Mouse (Mus musculus) embryonic facial prominence, embryonic 12.5 days (tissue): ENCODE results near the gene Kcng4. TPM values are rescaled to one million over a fixed set of nuclear protein-coding genes. Genes with fewer than 3 reads are reported as not detected.
A peak's percentile ranks its signal among the peaks of the same experiment; 100 is the strongest.

Experiments
- ATAC-seq: fragments of 200-750 bp; cut with Nextera tagmentation; 2 replicates; pipeline ENCODE4 v1.8.0; 2017; ENCODE audit not compliant: insufficient number of reproducible peaks, insufficient read depth, low FRiP score, low TSS enrichment
- H3K27ac ChIP-seq: fragments of 300-500 bp; sonication (generic); 2 replicates; pipeline ENCODE4 v1.5.1; 2016; ENCODE audit warnings: mild to moderate bottlenecking
- H3K27me3 ChIP-seq: fragments of 300-500 bp; sonication (generic); 2 replicates; pipeline ENCODE4 v1.6.1; 2016; ENCODE audit warnings: mild to moderate bottlenecking, moderate library complexity
- H3K36me3 ChIP-seq: fragments of 300-500 bp; sonication (generic); 2 replicates; pipeline ENCODE4 v1.6.1; 2016; ENCODE audit warnings: mild to moderate bottlenecking
- H3K4me1 ChIP-seq: fragments of 300-500 bp; sonication (generic); 2 replicates; pipeline ENCODE4 v1.6.1; 2016
- H3K4me2 ChIP-seq: fragments of 300-500 bp; sonication (generic); replicated peaks from 2 replicates; pipeline ENCODE4 v1.6.1; 2016; ENCODE audit warnings: mild to moderate bottlenecking, moderate library complexity
- H3K4me3 ChIP-seq: fragments of 300-500 bp; sonication (generic); 2 replicates; pipeline ENCODE4 v1.5.1; 2016; ENCODE audit warnings: mild to moderate bottlenecking
- H3K9ac ChIP-seq: fragments of 300-500 bp; sonication (generic); 2 replicates; pipeline ENCODE4 v1.6.1; 2016; ENCODE audit warnings: mild to moderate bottlenecking, moderate library complexity
- H3K9me3 ChIP-seq: fragments of 300-500 bp; sonication (generic); 2 replicates; pipeline ENCODE4 v1.6.1; 2016; ENCODE audit warnings: mild to moderate bottlenecking, moderate library complexity
- WGBS: fragments of 180-500 bp; shearing (Covaris S2); methylation state at CpG from one replicate; pipeline ENCODE4 v1.1.7; 2016; 5-methylcytosine and 5-hydroxymethylcytosine counted together
- polyA plus RNA-seq: library from polyadenylated mRNA; unstranded; fragments of >200 nt; fragmentation: Nextera tagmentation; extraction: Ambion mirVana; gene quantifications from 2 replicates; pipeline ENCODE4 v1.2.1, GENCODE M21; 2016

Kcng4 gene
- polyA plus RNA-seq, 1 experiment from 2014 or later, result 0.08 TPM

DNA sequence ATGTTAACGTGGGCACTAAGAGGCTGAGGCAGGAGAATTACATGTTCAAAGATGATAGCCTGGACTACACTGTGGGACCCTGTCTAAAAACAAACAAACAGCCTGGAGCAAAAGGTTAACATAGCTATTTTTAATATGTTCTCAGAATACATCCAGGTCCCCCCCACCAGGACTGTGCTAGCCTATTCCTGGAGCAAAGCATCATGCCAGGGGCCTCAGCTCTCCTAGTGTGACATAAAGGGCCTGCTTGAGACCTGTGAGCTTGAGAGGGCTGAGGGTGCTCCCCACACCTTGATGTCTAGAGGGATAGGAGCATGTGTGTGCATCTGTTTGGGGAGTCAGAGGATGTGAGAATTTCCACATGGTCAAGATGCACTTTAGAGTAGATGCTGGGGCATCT, 11.7 kb downstream of the Kcng4 start:
- Histone ChIP-seq H3K4me2 (no peak overlapping the region), H3K4me3 (no peak overlapping the region), H3K27ac (no peak overlapping the region), H3K36me3 (no peaks in the 10 kb centered on the region), H3K9ac (no peak overlapping the region), H3K27me3 (no peaks in the 10 kb centered on the region), H3K9me3 (no peaks in the 10 kb centered on the region), H3K4me1 (peaks cover 11% of the 10 kb centered on the region)
- WGBS, result 95% methylated on average over 1 of the region's 1 CpGs
- no peak for ATAC-seq

DNA sequence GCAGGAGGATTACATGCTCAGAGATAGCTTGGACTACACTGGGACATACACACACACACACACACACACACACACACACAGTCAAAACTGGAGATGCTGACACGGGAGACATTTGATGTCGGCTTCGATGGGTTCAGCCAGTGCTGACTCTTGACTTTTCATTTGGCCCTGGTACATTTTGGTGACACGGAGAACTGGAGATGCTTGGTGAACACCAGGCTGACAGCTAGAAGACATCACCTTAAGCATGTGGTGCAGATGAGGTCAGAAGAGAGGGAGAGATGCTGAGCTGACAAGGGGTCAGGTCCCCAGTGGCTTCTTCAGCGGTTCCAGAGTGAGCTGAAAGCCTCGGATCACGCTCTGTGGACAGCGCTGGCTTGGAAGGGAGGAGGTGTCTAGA, 12.4 kb downstream of the Kcng4 start:
- peaks cover 6% of the 10 kb centered on the region for H3K4me1 ChIP-seq
- 78% methylated on average over 8 of the region's 8 CpGs for WGBS
- H3K4me2 ChIP-seq, result no peak overlapping the region
- H3K9me3 ChIP-seq, result no peaks in the 10 kb centered on the region
- no peaks in the 10 kb centered on the region for H3K27me3 ChIP-seq
- H3K36me3 ChIP-seq, result no peaks in the 10 kb centered on the region
- H3K9ac ChIP-seq, result no peak overlapping the region
- no peak for ATAC-seq
- no peak overlapping the region for H3K27ac ChIP-seq
- no peak overlapping the region for H3K4me3 ChIP-seq

DNA sequence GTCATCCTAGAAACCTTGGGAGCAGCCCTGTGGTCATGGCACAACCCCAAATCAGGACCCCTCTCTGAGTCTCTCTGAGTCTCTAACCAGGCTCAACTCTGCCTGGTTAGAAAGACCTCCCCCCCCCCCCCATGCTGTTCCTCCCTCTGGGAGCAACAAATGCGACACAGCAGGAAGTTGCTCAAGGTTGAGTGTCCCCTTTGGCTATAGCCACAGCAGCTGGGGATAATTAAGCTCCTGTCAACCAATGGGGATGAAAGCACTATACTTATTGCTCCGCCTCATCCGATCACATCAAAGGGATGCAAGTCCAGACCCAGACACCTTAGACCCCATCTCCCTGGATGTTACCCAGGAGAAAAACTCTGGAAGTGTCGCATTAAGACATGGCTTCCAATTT, 12.9 kb downstream of the Kcng4 start:
- WGBS, result 42% methylated on average over 4 of the region's 4 CpGs
- Histone ChIP-seq H3K27ac (no peak overlapping the region), H3K36me3 (no peaks in the 10 kb centered on the region), H3K27me3 (no peaks in the 10 kb centered on the region), H3K4me1 (peaks cover 1% of the 10 kb centered on the region; the same call in 1 of the 2 replicates), H3K9me3 (no peaks in the 10 kb centered on the region), H3K4me2 (no peak overlapping the region), H3K9ac (no peak overlapping the region), H3K4me3 (no peak overlapping the region)
- no peak for ATAC-seq

DNA sequence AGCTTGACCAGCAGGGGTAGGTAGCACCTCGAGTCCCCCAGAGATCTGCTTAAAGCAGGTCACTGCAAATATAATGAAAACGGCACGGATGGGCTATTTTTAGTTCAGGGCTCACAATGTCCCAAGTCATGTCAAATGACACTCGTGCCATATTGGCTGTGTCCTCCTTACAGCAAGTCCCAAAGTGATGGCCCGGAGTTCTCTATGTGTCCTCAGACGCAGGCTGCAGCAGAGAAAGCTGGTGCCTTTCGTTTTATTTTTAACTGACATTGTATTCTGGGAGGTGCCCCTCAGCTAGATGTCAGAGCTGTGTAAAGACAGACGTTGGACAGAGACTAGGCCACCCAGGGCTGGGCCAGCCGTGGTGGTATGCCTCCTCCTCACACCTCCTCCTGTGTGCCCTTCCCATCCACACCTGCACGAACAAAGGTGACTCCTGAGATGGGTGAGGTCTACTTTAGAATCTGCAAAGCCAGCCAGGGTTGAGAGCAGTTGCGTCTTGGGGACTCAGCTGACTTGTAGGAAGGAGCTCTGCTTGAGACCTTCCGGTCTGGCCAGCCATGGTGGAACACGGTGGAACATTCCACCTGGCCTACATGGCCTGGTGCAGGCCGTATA, 14.5 kb downstream of the Kcng4 start:
- H3K4me2 ChIP-seq, result no peak overlapping the region
- no peaks in the 10 kb centered on the region for H3K36me3 ChIP-seq
- WGBS, result 84% methylated on average over 14 of the region's 14 CpGs
- H3K4me1 ChIP-seq, result no peaks in the 10 kb centered on the region
- H3K9me3 ChIP-seq, result no peaks in the 10 kb centered on the region
- no peak overlapping the region for H3K27ac ChIP-seq
- no peak overlapping the region for H3K9ac ChIP-seq
- H3K27me3 ChIP-seq, result 0 out of 2 replicates have a peak, but pooled peaks cover under 1% of the 10 kb centered on the region
- no peak for ATAC-seq
- H3K4me3 ChIP-seq, result no peak overlapping the region

DNA sequence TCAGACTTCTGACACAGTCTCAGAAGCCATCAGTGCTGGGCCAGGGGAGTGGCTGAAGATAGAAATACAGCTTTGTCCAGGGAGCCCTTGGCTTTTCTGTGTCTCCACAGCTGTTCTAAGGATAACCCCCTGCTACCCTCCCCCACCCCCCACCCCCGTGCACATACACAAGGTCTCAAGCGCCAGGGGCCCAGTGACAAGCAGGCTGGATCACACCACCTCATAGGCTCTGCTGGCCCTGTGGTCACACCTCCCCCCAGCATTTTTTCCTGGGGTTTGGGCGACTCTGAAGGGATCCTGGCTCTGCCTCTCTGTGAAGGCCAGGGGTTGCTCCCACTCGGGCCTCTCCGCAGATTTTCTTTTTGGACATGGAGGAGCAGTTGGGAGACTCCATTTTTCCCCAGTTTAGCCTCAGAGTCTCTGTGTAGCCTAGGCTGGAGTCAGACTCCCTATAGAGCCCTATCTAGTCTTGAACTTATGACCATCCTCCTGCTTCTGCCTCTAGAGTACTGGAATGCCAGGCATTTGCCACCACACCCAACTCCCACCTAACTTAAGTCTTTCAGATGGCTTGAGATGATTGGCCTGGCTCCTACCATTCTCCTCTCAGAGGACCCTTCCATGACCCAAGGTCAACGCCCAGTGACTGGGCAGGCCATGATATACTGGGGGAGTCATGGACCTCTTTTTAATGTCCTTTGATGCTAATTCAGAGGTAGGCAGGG, 15.2 kb downstream of the Kcng4 start:
- H3K27ac ChIP-seq, result no peak overlapping the region
- H3K4me2 ChIP-seq, result no peak overlapping the region
- WGBS, result 63% methylated on average over 6 of the region's 6 CpGs
- H3K4me1 ChIP-seq, result no peaks in the 10 kb centered on the region
- no peak overlapping the region for H3K4me3 ChIP-seq
- no peak for ATAC-seq
- no peak overlapping the region for H3K9ac ChIP-seq
- H3K9me3 ChIP-seq, result no peaks in the 10 kb centered on the region
- no peaks in the 10 kb centered on the region for H3K36me3 ChIP-seq
- H3K27me3 ChIP-seq, result 0 out of 2 replicates have a peak, but pooled peaks cover 6% of the 10 kb centered on the region

DNA sequence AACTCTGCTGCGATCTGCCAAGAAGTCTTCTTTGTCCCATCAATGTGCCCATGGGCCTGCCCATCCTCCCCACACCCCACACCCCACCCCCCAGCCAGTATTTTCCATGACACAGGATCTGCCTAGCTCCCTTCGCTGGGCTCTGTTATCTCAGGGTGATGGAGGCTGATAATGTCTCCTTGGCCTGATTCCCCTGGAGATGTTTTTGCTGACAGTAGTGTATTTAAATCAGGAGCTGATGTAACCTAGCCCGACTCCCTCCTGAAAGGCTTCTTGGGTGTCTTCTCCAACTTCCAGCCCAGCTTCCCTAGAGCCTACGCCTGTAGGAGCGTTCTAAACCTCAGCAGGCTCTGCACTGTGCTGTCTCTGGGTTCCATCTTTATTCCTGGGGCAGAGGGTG, 16.6 kb downstream of the Kcng4 start:
- ATAC-seq, result no peak
- 67% methylated on average over 5 of the region's 5 CpGs for WGBS
- H3K4me1 ChIP-seq, result no peaks in the 10 kb centered on the region

DNA sequence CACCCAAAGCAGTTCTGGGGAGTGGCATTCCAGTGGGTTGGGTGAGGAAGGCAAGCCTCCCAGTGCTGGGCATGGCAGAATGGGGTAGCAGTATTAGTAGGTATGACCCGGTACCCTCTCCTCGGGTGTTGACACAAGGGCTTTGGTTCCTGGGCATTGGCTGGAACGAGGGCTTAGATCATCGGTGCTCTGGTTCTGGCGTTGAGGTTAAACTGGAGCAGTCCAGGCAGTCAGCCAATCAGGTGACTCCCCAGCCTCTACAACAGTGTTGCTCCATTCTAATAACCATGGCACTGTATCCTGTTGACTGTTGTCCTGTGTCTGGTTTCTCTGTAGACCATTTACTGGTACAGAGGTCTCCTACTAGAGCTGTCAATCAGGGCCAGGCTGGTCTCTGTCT, 17.9 kb downstream of the Kcng4 start:
- H3K27me3 ChIP-seq, result 0 out of 2 replicates have a peak, but pooled peaks cover 19% of the 10 kb centered on the region
- H3K27ac ChIP-seq, result no peak overlapping the region
- no peaks in the 10 kb centered on the region for H3K4me1 ChIP-seq
- no peak overlapping the region for H3K4me2 ChIP-seq
- H3K36me3 ChIP-seq, result no peaks in the 10 kb centered on the region
- no peaks in the 10 kb centered on the region for H3K9me3 ChIP-seq
- WGBS, result 94% methylated on average over 5 of the region's 5 CpGs
- no peak overlapping the region for H3K4me3 ChIP-seq
- ATAC-seq, result no peak
- no peak overlapping the region for H3K9ac ChIP-seq

More for the DNA sequence above, 16.6 kb downstream of the Kcng4 start:
- no peak overlapping the region for H3K4me2 ChIP-seq
- 0 out of 2 replicates have a peak, but pooled peaks cover 17% of the 10 kb centered on the region for H3K27me3 ChIP-seq
- H3K4me3 ChIP-seq, result no peak overlapping the region
- no peaks in the 10 kb centered on the region for H3K9me3 ChIP-seq
- no peak overlapping the region for H3K9ac ChIP-seq
- H3K27ac ChIP-seq, result no peak overlapping the region
- H3K36me3 ChIP-seq, result no peaks in the 10 kb centered on the region

DNA sequence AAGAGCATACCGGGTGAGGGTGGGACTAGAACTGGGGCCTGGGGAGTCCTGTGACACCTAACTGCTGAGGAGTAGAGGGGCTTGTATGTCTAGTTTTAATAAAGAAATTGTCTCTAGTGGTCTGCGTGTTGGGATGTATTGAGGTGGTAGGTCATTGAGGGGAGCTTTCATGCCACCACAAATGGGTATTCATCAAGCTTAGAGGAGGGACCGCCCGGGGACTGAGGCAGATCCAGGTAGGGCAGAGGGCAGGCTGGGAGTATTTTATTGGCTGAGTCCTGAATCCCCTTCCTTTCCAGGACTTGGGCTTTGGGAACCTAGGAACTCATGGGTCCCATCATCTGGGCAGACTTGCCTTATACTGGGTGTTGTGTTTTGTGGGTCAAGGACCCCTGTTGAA, 18.7 kb downstream of the Kcng4 start:
- no peaks in the 10 kb centered on the region for H3K36me3 ChIP-seq
- no peaks in the 10 kb centered on the region for H3K9me3 ChIP-seq
- H3K27me3 ChIP-seq, result 0 out of 2 replicates have a peak, but pooled peaks cover 19% of the 10 kb centered on the region
- no peak overlapping the region for H3K4me2 ChIP-seq
- H3K4me3 ChIP-seq, result no peak overlapping the region
- WGBS, result 90% methylated on average over 4 of the region's 4 CpGs
- no peak overlapping the region for H3K27ac ChIP-seq
- no peak for ATAC-seq
- H3K4me1 ChIP-seq, result no peaks in the 10 kb centered on the region
- no peak overlapping the region for H3K9ac ChIP-seq

DNA sequence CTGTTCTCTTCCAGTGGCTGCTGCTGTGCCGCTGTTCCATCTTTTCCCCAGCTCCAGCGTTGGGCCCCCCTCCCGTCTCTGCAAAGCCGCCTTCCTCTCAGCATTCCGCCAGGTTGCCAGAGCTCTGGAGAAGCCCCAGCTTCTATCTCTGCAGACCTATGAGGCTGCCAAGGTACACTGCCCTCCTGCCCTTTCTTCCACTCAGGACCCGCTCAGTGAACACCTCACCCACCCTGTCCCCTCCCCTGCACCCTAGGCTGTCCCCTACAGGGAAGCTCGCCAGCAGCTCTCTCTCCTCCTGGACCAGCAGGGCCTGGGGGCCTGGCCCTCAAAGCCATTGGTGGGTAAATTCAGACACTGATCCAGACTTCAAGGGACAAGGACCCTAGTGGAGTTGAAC, 19.1 kb downstream of the Kcng4 start:
- Histone ChIP-seq H3K4me2 (no peak overlapping the region), H3K4me3 (no peak overlapping the region), H3K27ac (no peak overlapping the region), H3K36me3 (no peaks in the 10 kb centered on the region), H3K9ac (no peak overlapping the region), H3K9me3 (no peaks in the 10 kb centered on the region), H3K4me1 (no peaks in the 10 kb centered on the region), H3K27me3 (0 out of 2 replicates have a peak, but pooled peaks cover 19% of the 10 kb centered on the region)
- 75% methylated on average over 7 of the region's 7 CpGs for WGBS
- no peak for ATAC-seq

DNA sequence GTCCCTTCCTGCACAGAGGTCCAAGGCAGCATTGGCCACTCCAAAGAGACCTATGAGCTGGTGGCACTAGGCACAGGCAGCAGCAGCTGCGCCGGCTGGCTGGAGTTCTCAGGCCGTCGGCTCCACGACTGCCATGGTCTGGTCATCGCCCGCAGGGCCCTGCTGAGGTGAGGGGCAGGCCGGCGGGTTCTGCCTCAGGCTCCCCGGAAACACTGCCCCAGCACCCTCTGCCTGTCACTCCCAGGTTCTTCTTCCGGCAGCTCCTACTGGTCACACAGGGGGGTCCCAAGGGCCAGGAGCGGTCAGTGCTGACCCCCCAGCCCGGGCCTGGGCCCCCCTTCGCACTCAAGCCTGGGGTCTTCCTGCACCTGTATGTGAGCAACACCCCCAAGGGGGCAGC, 20.4 kb downstream of the Kcng4 start:
- Histone ChIP-seq H3K4me3 (no peak overlapping the region), H3K27me3 (0 out of 2 replicates have a peak, but pooled peaks cover 19% of the 10 kb centered on the region), H3K4me2 (no peak overlapping the region), H3K27ac (no peak overlapping the region), H3K36me3 (no peaks in the 10 kb centered on the region), H3K9ac (no peak overlapping the region), H3K4me1 (no peaks in the 10 kb centered on the region), H3K9me3 (no peaks in the 10 kb centered on the region)
- 61% methylated on average over 14 of the region's 14 CpGs for WGBS
- ATAC-seq, result 0 out of 2 replicates have a peak, but pooled peaks have one; percentile 35

DNA sequence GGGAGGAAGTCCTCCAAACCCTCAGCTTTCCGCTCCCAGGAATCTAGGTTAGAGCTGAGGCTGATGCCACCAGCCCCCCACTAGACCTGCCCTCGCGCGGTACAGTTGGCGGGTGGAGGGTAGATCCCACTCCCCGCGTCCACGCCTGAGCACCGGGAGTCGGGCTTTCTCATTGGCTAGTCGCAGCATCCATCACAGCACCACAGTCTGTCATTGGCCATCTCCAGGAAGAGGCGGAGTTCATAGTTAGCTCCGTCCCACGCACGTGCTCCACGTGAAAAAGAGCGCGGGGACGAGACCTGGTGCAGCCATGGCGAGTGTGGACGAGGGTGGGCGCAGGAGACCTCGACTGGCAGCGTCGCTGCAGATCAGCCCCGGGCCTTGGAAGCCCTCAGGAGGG, 23.0 kb downstream of the Kcng4 start, which contains the start of gene Adad2:
Gene Adad2 (plus strand): TSS at position 277 of the 400 bp plus-strand sequence.
- H3K4me1 ChIP-seq, result no peaks in the 10 kb centered on the region
- H3K9me3 ChIP-seq, result 0 out of 2 replicates have a peak, but pooled peaks cover 3% of the 10 kb centered on the region
- no peak within 1 kb of the TSS for H3K4me3 ChIP-seq
- no peak within 1 kb of the TSS for H3K27ac ChIP-seq
- 83% methylated on average over 26 of the region's 26 CpGs for WGBS
- no peaks in the 10 kb centered on the region for H3K36me3 ChIP-seq
- no peak within 1 kb of the TSS for H3K9ac ChIP-seq
- 0 out of 2 replicates have a peak, but pooled peaks cover 19% of the 10 kb centered on the region for H3K27me3 ChIP-seq
- no peak for ATAC-seq
- H3K4me2 ChIP-seq, result no peak within 1 kb of the TSS

DNA sequence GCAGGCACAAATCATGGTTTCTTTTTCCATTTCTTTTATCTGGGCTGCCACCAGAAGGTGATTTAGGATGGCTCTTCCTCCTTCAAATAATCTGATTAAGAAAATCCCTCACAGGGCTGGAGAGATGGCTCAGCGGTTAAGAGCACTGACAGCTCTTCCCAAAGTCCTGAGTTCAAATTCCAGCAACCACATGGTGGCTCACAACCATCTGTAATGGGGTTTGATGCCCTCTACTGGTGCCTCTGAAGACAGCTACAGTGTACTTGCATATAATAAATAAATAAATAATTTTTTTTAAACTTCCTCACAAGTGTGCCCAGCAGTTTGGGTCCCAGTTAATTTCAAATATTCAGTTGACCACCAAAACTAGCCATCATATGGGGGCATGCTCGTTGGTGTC, 29.3 kb downstream of the Kcng4 start:
- peaks cover 14% of the 10 kb centered on the region for H3K36me3 ChIP-seq
- no peak overlapping the region for H3K4me3 ChIP-seq
- ATAC-seq, result no peak

More for the DNA sequence above, 29.3 kb downstream of the Kcng4 start:
- WGBS, result 85% methylated on average over 2 of the region's 2 CpGs
- Histone ChIP-seq H3K4me2 (no peak overlapping the region), H3K4me1 (peaks cover 10% of the 10 kb centered on the region), H3K27ac (no peak overlapping the region), H3K9me3 (0 out of 2 replicates have a peak, but pooled peaks cover 3% of the 10 kb centered on the region), H3K9ac (no peak overlapping the region), H3K27me3 (no peaks in the 10 kb centered on the region)
